Mouse (Mus musculus) hematopoietic stem cell, adult 5-6 weeks (primary cell): Measurements from ENCODE around the gene Cdca5. TPM values are rescaled to one million over a fixed set of nuclear protein-coding genes. Genes with fewer than 3 reads are reported as not detected.
A peak's percentile ranks its signal among the peaks of the same experiment; 100 is the strongest.

Experiments
- ATAC-seq, 2 experiments: fragments of 125-278 bp in 1 of 2; replicated peaks in 1 of 2; 2 replicates each; pipeline ENCODE4 v1.8.0; 2016 to 2017; ENCODE audit warnings: inconsistent platforms in 2 of 2, mild to moderate bottlenecking in 2 of 2, moderate number of reproducible peaks in 2 of 2, low read depth in 1 of 2, moderate TSS enrichment in 1 of 2; ENCODE audit not compliant: low FRiP score in 2 of 2, poor library complexity in 2 of 2, severe bottlenecking in 2 of 2, insufficient read depth in 1 of 2, low TSS enrichment in 1 of 2
- total RNA-seq: library from RNA; stranded (forward); fragments of 172-1452, 232-1000 nt; gene quantifications from 2 replicates; pipeline ENCODE4 v1.2.3, GENCODE M21; 2017

The Cdca5 gene
- total RNA-seq, 1 experiment from 2014 or later, result 25.8 TPM

DNA sequence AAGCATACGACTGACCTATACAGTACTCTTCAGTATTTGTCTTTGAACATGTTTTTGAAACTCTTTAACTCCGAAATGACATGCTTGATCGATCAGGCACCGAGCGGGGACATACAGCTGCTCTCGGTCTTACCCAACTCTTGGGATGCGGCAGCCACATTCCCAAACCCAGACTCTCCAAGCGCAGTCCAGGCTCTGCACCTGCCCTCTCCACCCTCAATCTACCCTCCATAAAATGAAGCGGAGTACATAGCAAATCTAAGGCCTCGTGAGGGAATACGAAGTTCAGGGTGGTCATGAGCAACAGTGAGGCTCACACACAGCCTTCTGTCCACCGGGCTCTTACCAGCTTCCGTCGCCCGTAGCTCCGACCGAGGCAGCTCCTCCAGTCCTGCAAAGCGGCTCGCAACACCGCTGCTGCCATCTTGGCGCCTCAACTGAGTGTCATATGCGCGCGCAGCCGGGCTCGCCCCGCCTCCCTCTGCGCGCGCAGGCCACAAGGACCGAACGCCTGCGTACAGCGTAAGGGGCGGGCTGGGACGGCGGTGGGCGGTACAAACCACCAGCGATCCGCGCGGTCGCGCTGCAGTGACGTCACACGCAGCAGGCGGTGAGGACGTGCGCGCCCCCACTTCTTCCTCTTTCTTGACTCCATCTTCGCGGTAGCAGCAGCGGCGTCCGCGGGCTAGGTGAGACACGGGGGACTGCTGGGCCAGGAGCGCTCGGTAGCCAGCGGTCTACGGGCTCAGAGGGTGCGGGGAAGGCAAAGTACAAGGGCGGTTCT, 27.3 kb upstream of the Cdca5 start, which contains the start of the genes Mrpl49 and Fau:
Gene Mrpl49 (minus strand): TSS at position 473 of the 784 bp plus-strand sequence.
Gene Fau (plus strand): TSS at position 532 of the 784 bp plus-strand sequence.
- peak; percentile 80 to 81 for ATAC-seq

GRCm38 (mm10) chr19:6058513-6058912, 26.3 kb upstream of the Cdca5 start:
- ATAC-seq, result no peak

- no peak for ATAC-seq
These were observed 25.8 kb upstream of the Cdca5 start for GRCm38 (mm10) chr19:6058966-6059365.

DNA sequence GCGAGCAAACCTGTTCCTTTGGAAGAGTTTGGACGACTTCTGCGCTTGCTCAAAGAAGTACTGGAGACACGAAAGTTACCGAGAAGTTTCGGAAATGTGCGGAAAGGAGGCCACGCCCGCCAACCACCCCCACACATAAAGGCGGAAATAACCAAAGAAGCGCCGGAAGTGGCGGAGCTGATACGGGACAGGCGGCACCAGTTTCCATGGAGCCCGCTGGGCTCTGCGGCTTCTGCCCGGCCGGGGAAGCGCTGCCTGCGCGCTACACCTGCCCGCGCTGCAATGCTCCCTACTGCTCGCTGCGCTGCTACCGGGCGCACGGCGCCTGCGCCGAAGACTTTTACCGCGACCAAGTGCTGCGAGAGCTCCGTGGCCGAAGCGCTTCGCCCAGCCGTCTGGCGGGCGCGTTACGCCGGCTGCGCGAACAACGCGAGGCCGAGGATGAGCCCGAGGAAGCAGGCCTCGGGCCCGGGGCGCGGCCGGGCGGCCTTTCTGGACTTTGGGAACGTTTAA, 23.7 kb upstream of the Cdca5 start, which contains the start of gene Znhit2:
Gene Znhit2 (plus strand): TSS at position 172 of the 513 bp plus-strand sequence.
- peak; percentile 74 to 75 for ATAC-seq

DNA sequence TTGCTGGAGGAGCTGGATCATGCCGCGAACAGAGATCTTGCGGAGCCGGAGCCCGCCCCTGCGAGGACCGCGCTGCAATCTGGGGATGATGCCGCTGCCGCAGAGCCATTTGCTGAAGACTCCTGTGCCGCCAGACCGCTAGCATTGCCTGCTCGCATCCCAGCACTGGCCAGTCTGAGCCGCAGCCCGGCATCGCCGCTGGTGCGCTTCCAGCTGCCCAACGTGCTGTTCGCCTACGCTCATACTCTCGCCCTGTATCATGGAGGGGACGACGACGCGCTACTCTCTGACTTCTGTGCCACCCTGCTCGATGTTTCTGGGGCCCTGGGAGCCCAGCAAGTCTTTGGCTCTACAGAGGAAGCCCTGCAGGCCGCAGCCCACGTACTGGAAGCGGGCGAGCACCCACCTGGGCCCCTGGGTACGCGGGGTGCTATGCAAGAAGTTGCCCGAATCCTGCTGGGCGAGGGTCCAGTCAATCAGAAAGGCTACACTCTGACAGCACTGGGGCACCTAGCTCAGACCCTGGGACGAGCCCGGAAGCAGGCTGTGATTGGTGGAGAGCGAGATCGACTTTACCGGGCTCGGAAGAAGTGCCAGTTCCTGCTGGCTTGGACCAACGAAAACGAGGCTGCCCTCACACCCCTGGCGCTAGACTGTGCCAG, 23.0 kb upstream of the Cdca5 start:
- peak; percentile 24 to 35 for ATAC-seq

GRCm38 (mm10) chr19:6062418-6062817, 22.4 kb upstream of the Cdca5 start:
- ATAC-seq, result no peak

GRCm38 (mm10) chr19:6063081-6063480, 21.7 kb upstream of the Cdca5 start:
- ATAC-seq, result no peak

DNA sequence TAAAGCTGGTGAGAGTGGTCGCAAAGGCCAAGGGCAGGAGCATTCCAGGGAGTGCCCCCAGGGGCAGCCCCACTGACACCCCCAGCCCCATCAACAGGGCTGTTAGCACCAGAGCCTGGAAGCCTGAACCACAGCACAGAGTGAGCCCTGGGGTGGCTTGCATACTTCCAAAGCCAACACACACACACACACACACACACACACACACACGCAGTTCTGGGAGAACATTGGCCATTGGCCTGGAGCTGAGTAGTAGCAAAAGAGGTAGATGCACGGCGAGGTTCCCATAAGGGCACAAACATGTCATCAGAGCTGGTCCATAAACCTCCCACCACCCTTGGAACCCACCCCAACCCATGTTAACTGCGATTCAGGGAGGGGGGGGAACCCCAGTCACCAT, 18.2 kb upstream of the Cdca5 start:
- no peak for ATAC-seq

- ATAC-seq, result peak; percentile 51 to 63
These were observed 17.6 kb upstream of the Cdca5 start for GRCm38 (mm10) chr19:6067011-6067723.

DNA sequence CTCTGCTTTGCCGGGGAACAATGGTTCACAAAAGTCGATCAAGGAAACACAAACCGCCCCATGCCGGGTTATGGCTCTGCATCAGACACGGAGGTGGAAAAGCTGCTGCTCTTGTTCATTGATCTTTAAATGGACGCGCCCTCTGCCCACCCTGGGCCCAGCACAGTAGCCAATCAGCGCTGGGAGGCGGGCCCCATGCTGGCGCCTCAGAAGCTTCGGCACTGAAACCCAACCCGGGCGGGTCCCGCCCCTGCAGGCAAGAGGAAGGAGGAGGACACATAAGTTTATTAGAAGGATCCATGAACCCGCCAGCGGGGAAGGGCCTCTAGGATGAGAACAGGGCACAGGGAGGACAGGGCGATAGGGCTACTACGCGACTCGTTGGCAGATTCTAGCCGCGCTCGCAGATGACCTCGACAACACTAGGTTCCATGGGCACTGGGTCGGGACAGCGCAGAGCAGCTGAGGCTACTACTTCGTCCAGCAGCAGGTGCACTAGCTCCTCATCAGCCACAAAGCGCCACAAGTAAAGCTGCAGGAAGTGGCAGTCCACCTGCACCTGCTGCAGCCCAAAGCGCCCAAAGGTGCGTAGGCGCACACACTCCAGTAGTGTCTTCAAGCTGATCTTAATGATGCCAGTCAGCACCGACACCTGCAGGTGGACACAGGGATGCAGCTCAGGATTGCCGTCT, 16.9 kb upstream of the Cdca5 start, which contains the start of gene Tm7sf2:
Gene Tm7sf2 (minus strand): TSS at position 650 of the 692 bp plus-strand sequence.
- ATAC-seq, result peak; percentile 87 to 91

GRCm38 (mm10) chr19:6068951-6069350, 15.8 kb upstream of the Cdca5 start:
- ATAC-seq, result no peak

GRCm38 (mm10) chr19:6069851-6070250, 14.9 kb upstream of the Cdca5 start:
- no peak for ATAC-seq

GRCm38 (mm10) chr19:6070571-6071250, 14.1 kb upstream of the Cdca5 start:
- ATAC-seq, result no peak

- no peak for ATAC-seq
These were observed 13.5 kb upstream of the Cdca5 start for GRCm38 (mm10) chr19:6071261-6071660.

DNA sequence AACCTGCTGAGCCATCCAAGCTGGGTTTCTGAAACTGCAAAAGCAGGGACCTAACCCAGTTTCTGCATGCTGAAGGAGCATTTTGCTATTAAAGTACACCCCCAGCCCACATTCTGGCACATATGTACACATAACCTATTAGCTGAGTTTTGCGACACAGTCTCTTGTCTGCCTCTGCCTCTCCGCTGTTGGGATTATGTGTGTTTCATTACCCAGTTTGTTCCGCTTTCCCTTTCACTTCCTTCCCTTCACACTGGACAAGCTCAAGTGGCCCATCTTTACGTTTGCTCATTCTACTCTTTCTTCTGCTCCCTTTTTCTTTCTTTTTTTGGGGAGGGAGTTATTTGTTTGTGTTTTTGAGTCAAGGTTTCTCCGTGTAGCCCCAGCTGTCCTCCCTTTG, 10.9 kb upstream of the Cdca5 start:
- no peak for ATAC-seq

DNA sequence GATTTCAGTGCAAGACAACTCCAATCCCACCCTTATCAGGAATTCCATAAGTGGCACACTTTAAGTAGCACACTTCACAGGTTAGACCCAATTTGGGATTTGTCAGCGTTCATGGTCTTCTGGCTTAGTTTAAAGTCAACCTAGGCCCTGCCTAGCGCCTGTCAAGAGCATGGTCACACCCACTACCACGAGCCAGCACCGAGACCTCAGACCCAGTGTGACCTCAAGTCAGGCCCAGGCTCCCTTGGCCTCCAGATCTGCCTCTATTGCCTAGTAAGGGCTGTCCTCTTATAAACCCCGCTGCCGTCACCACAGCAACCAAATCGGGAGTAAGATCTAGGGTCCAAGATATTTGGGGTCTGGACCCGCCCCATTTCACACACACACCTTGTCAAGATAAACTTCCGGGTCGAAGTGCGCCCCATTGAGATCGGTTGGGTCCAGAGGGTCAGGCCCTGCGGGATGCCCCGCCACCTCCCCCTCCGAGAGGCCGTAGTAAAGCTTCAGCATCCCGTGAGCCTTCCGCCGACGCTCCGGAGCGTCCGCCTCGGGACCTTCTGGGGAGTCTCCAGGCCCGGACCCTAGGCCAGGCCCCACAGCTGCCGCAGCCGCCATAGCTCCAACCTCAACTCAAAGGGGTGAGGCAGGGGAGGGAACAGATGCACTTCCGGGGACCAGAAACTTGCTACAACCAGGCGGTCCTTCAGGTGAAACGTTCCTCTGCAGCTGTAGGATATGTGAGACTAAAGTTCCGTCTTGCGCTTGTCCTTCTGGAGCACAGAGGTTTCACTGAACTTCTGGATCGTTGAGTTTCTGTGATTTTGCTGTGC, 8.0 kb upstream of the Cdca5 start, which contains the start of gene Vps51:
Gene Vps51 (minus strand): TSS at position 668 of the 830 bp plus-strand sequence.
- peak; percentile 87 to 97 for ATAC-seq
